Mouse (Mus musculus) lung, adult 2 months (tissue): ENCODE results near the gene Gm1113.
A peak's percentile ranks its signal among the peaks of the same experiment; 100 is the strongest.

ENCODE experiments used
- CTCF ChIP-seq: fragments of 200-500 bp; IDR thresholded peaks from 2 replicates; pipeline ENCODE4 v1.5.1; 2011; ENCODE audit warnings: mild to moderate bottlenecking, low read length, control low read depth; ENCODE audit not compliant: insufficient read depth
- POLR2A ChIP-seq: fragments of 200-500 bp; IDR thresholded peaks from 2 replicates; pipeline ENCODE4 v1.6.1; 2011; ENCODE audit warnings: low read depth, mild to moderate bottlenecking, control low read depth, low read length, borderline replicate concordance; ENCODE audit errors: extremely low read depth

DNA sequence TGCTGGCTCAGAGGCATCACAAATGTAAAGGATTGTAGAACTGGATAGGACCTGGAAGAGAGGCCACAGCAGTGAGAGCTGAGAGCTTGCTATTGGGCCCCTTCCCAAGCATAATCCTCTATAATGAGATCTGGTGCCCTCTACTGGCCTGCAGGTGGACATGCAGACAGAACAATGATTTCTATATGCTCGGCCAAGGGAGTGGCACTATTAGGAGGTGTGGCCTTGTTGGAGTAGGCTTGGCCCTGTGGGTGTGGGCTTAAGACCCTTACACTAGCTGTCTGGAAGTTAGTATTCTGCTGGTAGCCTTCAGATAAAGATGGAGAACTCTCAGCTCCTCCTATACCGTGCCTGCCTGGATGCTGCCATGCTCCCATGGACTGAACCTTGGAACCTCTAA lies 17.0 kb upstream of the Gm1113 start:
- no peak for TF ChIP-seq POLR2A
- TF ChIP-seq CTCF: peak; percentile 58
